In the genomic region with DNA sequence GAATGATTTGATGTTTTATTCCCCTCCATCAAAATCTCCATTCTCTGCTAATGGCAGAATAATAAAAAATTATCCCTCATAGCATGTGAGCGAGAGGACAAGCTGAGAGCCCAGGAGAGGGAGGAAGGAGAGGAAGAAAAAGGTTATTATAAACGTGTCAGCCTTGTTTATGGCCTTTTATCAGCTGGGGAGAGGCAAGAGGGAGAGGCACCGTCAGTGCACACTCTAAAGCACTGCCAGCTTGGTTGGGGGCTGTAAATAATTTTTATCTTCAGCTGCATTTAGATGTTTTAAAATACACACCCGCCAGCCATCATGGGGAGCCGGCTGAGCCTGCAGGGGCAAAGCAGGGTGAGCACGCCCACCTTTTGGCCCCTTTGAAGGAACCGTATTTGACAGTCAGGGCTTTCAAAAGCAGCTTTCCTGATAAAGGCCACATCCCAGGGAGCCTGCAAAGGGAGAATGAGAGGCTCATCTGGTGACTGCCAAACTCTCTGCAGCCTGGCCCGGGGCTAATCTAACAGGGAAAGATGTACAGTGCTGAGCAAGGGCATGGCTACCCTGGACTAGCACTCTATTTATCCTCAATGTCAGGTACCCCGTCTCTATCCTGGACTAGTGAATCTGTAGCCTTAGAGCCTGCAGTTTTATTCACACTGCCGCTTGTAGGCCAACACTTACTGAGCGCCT, we compare ENCODE assay signal across 16 mouse cellular contexts.
DNase-seq lines count a peak whose midpoint lies in the region; ATAC-seq and TF ChIP-seq lines count a peak whose summit lies in the region.
"Had no signal": no experiment of that assay in that cellular context is flagged by ENCODE, and none has a peak within 500 bp of the region (broad histone marks: within the 10 kb centered on the region; RNA-seq: fewer than 3 reads in every experiment).

No protein-coding gene starts in this region.

- H3K4me3 ChIP-seq in heart, embryonic 15.5 days: no peak overlapping the region
- H3K4me3 ChIP-seq in hindbrain, embryonic 12.5 days: no peak overlapping the region
- H3K4me3 ChIP-seq in intestine, embryonic 14.5 days (ENCODE audit: low read depth, low read length): no peak overlapping the region
- H3K4me3 ChIP-seq in midbrain, postnatal 0 days (ENCODE audit: low read depth, low read length): no peak overlapping the region
- H3K4me3 ChIP-seq: layer of hippocampus, adult 2 months had no signal

- 24% methylated on average over 11 of the region's 11 CpGs for WGBS in heart, embryonic 15.5 days
- WGBS in hindbrain, embryonic 12.5 days: 14% methylated on average over 11 of the region's 11 CpGs
- 12% methylated on average over 11 of the region's 11 CpGs for WGBS in intestine, embryonic 14.5 days
- WGBS in midbrain, postnatal 0 days: 22% methylated on average over 11 of the region's 11 CpGs

- ATAC-seq in heart, embryonic 15.5 days (replicated peaks; ENCODE audit: insufficient number of reproducible peaks, insufficient read depth, low FRiP score, low read depth): no peak
- no peak for ATAC-seq in hindbrain, embryonic 12.5 days (ENCODE audit: low FRiP score)
- 0 out of 2 replicates have a peak, but pooled peaks have one; percentile 24 for ATAC-seq in intestine, embryonic 14.5 days (replicated peaks; ENCODE audit: low FRiP score, low TSS enrichment, low read depth)
- no peak for ATAC-seq in midbrain, postnatal 0 days (ENCODE audit: low FRiP score)
- ATAC-seq: liver, postnatal 0 days had no signal

- peaks cover 15% of the 10 kb centered on the region for H3K4me1 ChIP-seq in heart, embryonic 15.5 days (replicated peaks)
- H3K4me1 ChIP-seq in hindbrain, embryonic 12.5 days: peaks cover 21% of the 10 kb centered on the region
- H3K4me1 ChIP-seq in intestine, embryonic 14.5 days (replicated peaks; ENCODE audit: control insufficient read depth, insufficient read depth, low read length): peaks cover 13% of the 10 kb centered on the region
- peaks cover 6% of the 10 kb centered on the region; the same call in 1 of the 2 replicates for H3K4me1 ChIP-seq in midbrain, postnatal 0 days (ENCODE audit: insufficient read depth, low read length)

- no peaks in the 10 kb centered on the region for H3K36me3 ChIP-seq in heart, embryonic 15.5 days
- no peaks in the 10 kb centered on the region for H3K36me3 ChIP-seq in hindbrain, embryonic 12.5 days
- no peaks in the 10 kb centered on the region for H3K36me3 ChIP-seq in intestine, embryonic 14.5 days (ENCODE audit: control insufficient read depth, insufficient read depth, low read length)
- H3K36me3 ChIP-seq in midbrain, postnatal 0 days (ENCODE audit: insufficient read depth, low read length): no peaks in the 10 kb centered on the region

- H3K9me3 ChIP-seq in heart, embryonic 15.5 days (replicated peaks): no peaks in the 10 kb centered on the region
- H3K9me3 ChIP-seq in hindbrain, embryonic 12.5 days (replicated peaks): no peaks in the 10 kb centered on the region
- no peaks in the 10 kb centered on the region for H3K9me3 ChIP-seq in intestine, embryonic 14.5 days (ENCODE audit: control insufficient read depth, low read length)
- H3K9me3 ChIP-seq in midbrain, postnatal 0 days (ENCODE audit: low read length): no peaks in the 10 kb centered on the region

- H3K27ac ChIP-seq in heart, embryonic 15.5 days: peak overlapping the region; percentile 31; the same call in 1 of the 2 replicates
- peak overlapping the region; percentile 31; the same call in 1 of the 2 replicates for H3K27ac ChIP-seq in hindbrain, embryonic 12.5 days
- H3K27ac ChIP-seq in intestine, embryonic 14.5 days (ENCODE audit: low read depth): no peak overlapping the region
- H3K27ac ChIP-seq in midbrain, postnatal 0 days (ENCODE audit: low read depth, low read length): peak overlapping the region; percentile 26; the same call in 1 of the 2 replicates
- H3K27ac ChIP-seq: layer of hippocampus, adult 2 months had no signal

- no peak overlapping the region for H3K9ac ChIP-seq in heart, embryonic 15.5 days
- 0 out of 2 replicates have a peak overlapping the region, but pooled peaks have one; percentile 9 for H3K9ac ChIP-seq in hindbrain, embryonic 12.5 days
- no peak overlapping the region for H3K9ac ChIP-seq in intestine, embryonic 14.5 days (ENCODE audit: low read length)
- H3K9ac ChIP-seq in midbrain, postnatal 0 days (replicated peaks; ENCODE audit: low read length, poor library complexity, severe bottlenecking): no peak overlapping the region
- H3K9ac ChIP-seq: liver, postnatal 0 days had no signal

- DNase-seq in heart, adult 8-10 months (ENCODE audit: low spot score): no peak
- DNase-seq in intestine, embryonic 14.5 days (ENCODE audit: low spot score): no peak
- no peak for DNase-seq in midbrain, postnatal 0 days (ENCODE audit: low spot score)
- no peak for DNase-seq in cerebellum, adult 8-10 months
- no peak for DNase-seq in gastrocnemius, postnatal 25 days
- no peak for DNase-seq in adrenal gland, adult 18-20 months (ENCODE audit: low spot score in 2 of 2)
- DNase-seq: adrenal gland, postnatal 14 days; cerebellum, adult 9-10 months; heart, adult 11 months; heart, postnatal 4 days; liver, postnatal 0 days; right cerebral cortex, adult 18-20 months; thymus, postnatal 4 days had no signal

- H3K4me2 ChIP-seq in heart, embryonic 15.5 days: 0 out of 2 replicates have a peak overlapping the region, but pooled peaks have one; percentile 7
- H3K4me2 ChIP-seq in hindbrain, embryonic 12.5 days (replicated peaks): no peak overlapping the region
- H3K4me2 ChIP-seq in intestine, embryonic 14.5 days (ENCODE audit: low read length): no peak overlapping the region
- H3K4me2 ChIP-seq in midbrain, postnatal 0 days (ENCODE audit: low read depth, low read length, poor library complexity, severe bottlenecking): no peak overlapping the region

- no peak for TF ChIP-seq CTCF in midbrain, postnatal 0 days (IDR thresholded peaks at IDR 0.05)

- no peaks in the 10 kb centered on the region for H3K27me3 ChIP-seq in heart, embryonic 15.5 days
- peaks cover 4% of the 10 kb centered on the region; the same call in 1 of the 2 replicates for H3K27me3 ChIP-seq in hindbrain, embryonic 12.5 days
- H3K27me3 ChIP-seq in intestine, embryonic 14.5 days (replicated peaks; ENCODE audit: control insufficient read depth, insufficient read depth, low read length): no peaks in the 10 kb centered on the region
- no peaks in the 10 kb centered on the region for H3K27me3 ChIP-seq in midbrain, postnatal 0 days (ENCODE audit: insufficient read depth, low read length)
